Mouse (Mus musculus): Measurements from ENCODE around the gene Cdk2ap2.
"Not testable (repeated sequence)": the region's sequence is repeated elsewhere in the genome, so short reads cannot be mapped to it uniquely, and the experiment has no call there.

Cdk2ap2 gene

DNA sequence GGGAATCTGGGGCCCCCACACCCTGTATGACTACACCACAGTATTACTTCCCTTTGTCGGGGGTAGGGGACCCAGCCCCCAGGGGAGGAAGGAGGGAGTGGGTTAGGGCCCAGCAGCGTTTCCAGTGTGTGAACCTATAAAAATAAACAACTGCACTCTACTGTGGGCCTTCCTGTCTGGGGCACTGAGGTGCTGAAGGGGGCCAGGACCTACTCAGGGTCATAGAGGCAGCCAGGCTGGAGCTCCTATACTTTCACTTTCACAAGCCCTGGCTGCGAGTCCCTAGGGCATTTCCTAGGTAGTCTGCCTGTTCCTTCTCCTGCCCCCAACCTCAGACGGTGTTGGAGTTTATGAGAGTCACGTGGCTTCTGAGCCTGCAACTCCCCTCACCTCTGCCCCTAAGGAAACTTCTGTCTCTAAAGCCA lies 16.8 kb downstream of the Cdk2ap2 start:
- in situ Hi-C loops (cut with MboI; ENCODE audit: low sequenced_read_pairs) = no loop called here

DNA sequence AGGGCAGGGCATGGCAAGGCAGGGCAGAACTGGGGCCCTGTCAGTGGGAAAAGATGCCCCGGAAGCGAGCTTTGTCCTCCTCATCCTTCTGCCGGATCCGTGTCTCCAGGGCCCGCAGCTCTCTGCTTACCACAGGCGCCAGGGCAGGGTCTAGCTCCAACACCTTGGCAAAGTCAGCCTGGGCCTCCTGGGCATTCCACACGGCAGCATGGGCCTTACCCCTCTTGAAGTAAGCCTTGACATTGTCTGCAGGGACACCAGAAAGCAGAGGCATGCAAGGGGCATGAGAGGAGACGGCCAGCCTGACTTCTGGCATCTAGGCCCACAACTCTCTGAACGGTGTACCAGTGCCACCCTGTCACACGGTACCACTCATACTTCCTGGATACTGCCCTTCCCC lies 17.6 kb downstream of the Cdk2ap2 start:
- in situ Hi-C loops (cut with MboI; ENCODE audit: low sequenced_read_pairs) = no loop called here

- in situ Hi-C loops (cut with MboI; ENCODE audit: low sequenced_read_pairs) = no loop called here
Observed at GRCm38 (mm10) chr19:4115144-4115543, 18.2 kb downstream of the Cdk2ap2 start.

GRCm38 (mm10) chr19:4115816-4116215 lies 18.8 kb downstream of the Cdk2ap2 start:
- in situ Hi-C loops (cut with MboI; ENCODE audit: low sequenced_read_pairs) = no loop called here

DNA sequence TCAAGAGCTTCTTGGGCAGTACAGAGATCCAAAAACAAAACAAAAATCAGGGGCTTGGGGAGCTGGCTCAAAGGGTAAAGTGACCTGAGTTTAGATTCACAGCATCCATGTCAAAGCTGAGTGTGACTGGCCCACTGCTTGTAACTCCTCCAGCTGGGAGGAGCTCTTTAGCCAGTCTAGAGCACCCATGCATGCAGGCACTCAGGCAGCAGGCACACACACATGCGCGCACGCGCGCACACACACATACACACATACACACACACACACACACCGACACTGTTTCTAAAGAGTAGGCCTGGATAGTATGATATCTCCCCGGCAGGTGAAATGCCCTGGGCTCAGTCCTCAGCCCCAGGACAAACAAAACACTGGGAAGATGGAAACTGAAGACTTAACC lies 20.0 kb downstream of the Cdk2ap2 start:
- in situ Hi-C loops (cut with MboI; ENCODE audit: low sequenced_read_pairs) = no loop called here

GRCm38 (mm10) chr19:4118350-4118749 lies 21.4 kb downstream of the Cdk2ap2 start:
- in situ Hi-C loops (cut with MboI; ENCODE audit: low sequenced_read_pairs) = no loop called here

DNA sequence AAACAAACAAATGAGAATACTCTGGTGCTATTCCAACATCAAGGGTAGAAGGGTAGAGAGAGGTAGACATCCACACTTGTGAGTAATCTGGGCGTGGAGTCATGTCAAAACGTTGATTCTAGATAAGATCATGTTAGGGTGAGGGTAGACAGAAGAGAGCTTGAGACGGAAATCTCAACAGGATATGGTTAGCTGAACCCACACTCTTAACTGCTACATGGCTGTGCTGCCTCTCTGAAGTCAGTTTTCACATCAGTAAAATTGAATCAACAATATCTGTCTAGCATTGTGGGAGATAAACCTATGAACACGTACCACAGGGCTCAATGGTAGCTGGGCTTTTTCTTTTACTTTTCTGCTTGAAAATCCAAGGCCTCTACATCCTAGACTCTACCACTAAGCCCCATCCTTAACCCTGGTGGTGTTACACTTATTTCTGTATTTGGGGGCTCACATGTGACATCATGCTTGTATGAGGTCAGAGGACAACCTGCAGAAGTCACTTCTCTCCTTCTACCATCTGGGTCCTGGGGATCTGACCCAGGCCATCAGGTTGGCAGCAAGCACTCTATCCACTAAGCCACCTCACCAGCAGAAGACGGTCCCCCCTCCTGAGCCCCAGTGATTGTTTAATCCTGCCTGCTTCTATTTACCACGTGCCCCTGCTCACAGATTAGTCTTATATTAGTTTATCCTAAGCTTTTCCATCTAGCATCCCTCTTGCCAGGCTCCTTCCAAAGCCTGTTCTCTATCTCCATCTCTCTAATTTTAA lies 22.9 kb downstream of the Cdk2ap2 start:
- in situ Hi-C loops (cut with MboI; ENCODE audit: low sequenced_read_pairs) = no loop called here

DNA sequence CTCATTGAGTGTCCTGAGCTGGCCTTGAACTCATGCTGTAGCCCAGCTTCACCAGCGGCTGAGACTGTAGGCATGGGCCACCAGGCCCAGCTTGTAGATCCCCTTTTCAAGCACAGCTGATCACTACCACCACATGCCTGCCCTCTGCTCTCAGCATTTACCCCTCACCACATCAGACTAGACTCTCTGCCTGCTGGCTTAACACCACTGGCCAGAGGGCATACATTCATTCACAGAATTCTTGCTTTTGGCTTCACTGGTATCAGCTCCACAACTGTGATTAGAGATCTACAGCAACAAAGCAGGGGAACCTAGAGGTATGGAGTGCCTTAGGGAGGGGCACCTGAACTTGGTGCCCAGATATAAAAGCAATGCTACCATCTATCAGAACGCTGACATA lies 23.5 kb downstream of the Cdk2ap2 start:
- in situ Hi-C loops (cut with MboI; ENCODE audit: low sequenced_read_pairs) = no loop called here

- in situ Hi-C loops (cut with MboI; ENCODE audit: low sequenced_read_pairs) = no loop called here
Observed at GRCm38 (mm10) chr19:4121097-4121805, 24.3 kb downstream of the Cdk2ap2 start.

- in situ Hi-C loops (cut with MboI; ENCODE audit: low sequenced_read_pairs) = not testable (repeated sequence)
Observed at GRCm38 (mm10) chr19:4121896-4122295, 24.9 kb downstream of the Cdk2ap2 start.

- in situ Hi-C loops (cut with MboI; ENCODE audit: low sequenced_read_pairs) = no loop called here
Observed at GRCm38 (mm10) chr19:4122411-4123370, 25.7 kb downstream of the Cdk2ap2 start.

DNA sequence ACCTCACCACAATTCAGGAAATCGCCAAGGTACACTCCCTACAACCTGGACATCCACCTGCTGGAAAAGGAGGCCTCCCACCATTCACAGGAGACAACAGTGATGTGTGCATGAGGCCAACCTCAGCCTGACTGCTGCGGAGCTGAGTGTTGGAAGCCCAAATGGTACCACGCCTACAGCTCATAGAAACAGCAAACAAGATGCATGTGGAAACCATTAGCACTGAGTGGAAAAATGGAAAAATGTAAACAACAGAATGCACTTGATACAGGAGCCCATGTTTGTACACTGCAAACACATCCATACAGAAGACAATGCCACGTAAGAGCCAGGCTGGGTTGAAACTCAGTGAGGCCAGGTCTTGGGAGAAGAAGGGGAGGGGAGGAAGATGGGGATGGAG lies 27.4 kb downstream of the Cdk2ap2 start:
- in situ Hi-C loops (cut with MboI; ENCODE audit: low sequenced_read_pairs) = no loop called here

DNA sequence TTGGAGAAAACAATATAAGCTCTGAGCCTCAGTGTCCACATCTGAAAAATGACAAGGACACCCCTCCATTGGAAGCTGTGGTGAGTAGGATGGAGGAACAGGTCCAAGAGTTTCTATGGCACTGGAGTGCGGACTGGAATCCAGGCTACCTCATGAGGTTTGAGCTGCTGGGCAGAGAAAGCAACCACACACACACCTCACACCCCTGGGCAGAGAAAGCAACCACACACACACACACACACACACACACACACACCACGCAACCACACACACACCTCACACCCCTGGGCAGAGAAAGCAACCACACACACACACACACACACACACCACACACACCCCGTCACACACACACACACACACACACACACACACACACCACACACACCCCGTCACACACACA lies 28.3 kb downstream of the Cdk2ap2 start:
- in situ Hi-C loops (cut with MboI; ENCODE audit: low sequenced_read_pairs) = not testable (repeated sequence)

GRCm38 (mm10) chr19:4125741-4126696 lies 29.0 kb downstream of the Cdk2ap2 start, which contains the start of gene Aip:
Gene Aip (minus strand): TSS chr19:4125858.
- in situ Hi-C loops (cut with MboI; ENCODE audit: low sequenced_read_pairs) = no loop called here

DNA sequence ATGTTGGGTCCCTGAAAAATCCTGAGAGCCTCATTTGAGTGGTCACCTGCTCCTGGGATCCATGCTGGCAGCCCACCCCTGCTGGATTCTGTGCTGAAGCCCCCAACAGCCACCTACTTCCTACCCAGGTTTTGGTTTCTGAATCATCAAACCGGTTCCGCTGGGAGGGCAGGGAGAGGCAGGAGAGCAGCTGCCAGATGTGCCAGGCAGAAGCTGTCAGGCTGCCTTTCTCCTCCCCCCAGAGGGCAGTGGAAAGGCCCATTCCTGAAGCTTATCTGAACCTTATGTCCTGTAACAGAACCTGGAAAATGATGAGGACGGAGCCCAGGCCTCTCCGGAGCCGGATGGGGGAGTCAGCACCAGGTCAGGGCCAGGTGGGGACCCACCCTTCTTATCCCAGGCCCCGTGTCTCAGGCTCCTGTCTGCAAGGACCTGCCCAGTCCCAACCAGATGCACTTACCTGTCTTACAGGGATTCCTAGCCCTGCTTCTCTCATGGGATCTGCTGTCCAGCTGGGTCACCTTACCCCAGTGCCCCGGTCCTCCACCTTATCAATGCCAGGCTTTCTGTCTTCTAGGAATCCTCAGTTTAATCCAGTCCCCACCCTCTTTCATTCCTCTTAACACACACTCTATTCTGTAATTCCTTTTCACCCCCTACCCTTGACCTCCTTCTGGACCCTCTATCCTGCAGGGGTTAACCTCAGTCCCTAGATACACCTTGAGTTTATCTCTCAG lies 29.9 kb downstream of the Cdk2ap2 start:
- in situ Hi-C loops (cut with MboI; ENCODE audit: low sequenced_read_pairs) = no loop called here

GRCm38 (mm10) chr19:4129462-4129861 lies 32.5 kb downstream of the Cdk2ap2 start:
- in situ Hi-C loops (cut with MboI; ENCODE audit: low sequenced_read_pairs) = no loop called here

- in situ Hi-C loops (cut with MboI; ENCODE audit: low sequenced_read_pairs) = no loop called here
Observed at GRCm38 (mm10) chr19:4130106-4130505, 33.1 kb downstream of the Cdk2ap2 start.

- in situ Hi-C loops (cut with MboI; ENCODE audit: low sequenced_read_pairs) = no loop called here
Observed at GRCm38 (mm10) chr19:4131075-4131474, 34.1 kb downstream of the Cdk2ap2 start.

GRCm38 (mm10) chr19:4131768-4132167 lies 34.8 kb downstream of the Cdk2ap2 start:
- in situ Hi-C loops (cut with MboI; ENCODE audit: low sequenced_read_pairs) = no loop called here

Data from CH12F3 (cell line).